Mouse (Mus musculus): ENCODE results near the gene Tdrd9. TPM values are rescaled to one million over a fixed set of nuclear protein-coding genes. Genes with fewer than 3 reads are reported as not detected.

The Tdrd9 gene
- polyA plus RNA-seq, 1 experiment = not detected

DNA sequence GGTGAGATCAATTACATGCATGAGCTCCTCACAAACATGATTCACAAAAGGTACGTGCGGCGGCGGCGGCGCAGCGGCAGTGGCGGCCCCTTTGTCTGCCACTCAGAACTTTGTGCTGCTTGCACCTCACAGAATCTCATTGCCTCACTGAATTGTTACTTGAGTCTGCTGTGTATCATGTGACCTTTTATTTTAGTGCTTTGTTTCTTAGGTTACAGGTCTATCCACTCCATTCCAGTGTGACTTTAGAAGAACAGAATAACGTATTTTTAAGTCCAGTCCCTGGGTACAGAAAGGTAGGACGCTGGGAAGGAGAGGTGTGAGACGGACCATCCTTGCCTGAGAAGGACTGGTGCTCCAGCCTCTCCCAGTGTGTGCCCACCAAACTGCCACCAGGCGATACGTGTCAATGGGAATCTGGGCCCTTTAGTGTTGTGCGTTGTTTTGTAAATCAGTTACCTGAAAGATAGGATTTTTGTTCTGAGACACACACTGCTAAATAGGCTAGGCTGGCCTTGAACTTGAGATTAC lies 42.0 kb downstream of the Tdrd9 start:
- no peak overlapping the region for H3K27ac ChIP-seq (ENCODE audit: insufficient read depth, low read depth, low read length)
- H3K4me1 ChIP-seq (ENCODE audit: control insufficient read depth, insufficient read depth, low read length) = 0 out of 2 replicates have a peak, but pooled peaks cover 2% of the 10 kb centered on the region
- WGBS = 29% methylated on average over 14 of the region's 14 CpGs
- no peak for TF ChIP-seq CTCF (conservative IDR thresholded peaks at IDR 0.05; ENCODE audit: insufficient read depth, insufficient read length, low read depth, low read length)
- TF ChIP-seq POLR2A (IDR thresholded peaks at IDR 0.05; ENCODE audit: low read depth, low read length) = no peak
- no peak overlapping the region for H3K4me3 ChIP-seq (ENCODE audit: insufficient read depth, low read depth, low read length)
- no peak for DNase-seq
- H3K36me3 ChIP-seq (ENCODE audit: control insufficient read depth, insufficient read depth, low read length) = no peaks in the 10 kb centered on the region
- no peaks in the 10 kb centered on the region for H3K27me3 ChIP-seq (replicated peaks; ENCODE audit: control insufficient read depth, insufficient read depth, low read length)

DNA sequence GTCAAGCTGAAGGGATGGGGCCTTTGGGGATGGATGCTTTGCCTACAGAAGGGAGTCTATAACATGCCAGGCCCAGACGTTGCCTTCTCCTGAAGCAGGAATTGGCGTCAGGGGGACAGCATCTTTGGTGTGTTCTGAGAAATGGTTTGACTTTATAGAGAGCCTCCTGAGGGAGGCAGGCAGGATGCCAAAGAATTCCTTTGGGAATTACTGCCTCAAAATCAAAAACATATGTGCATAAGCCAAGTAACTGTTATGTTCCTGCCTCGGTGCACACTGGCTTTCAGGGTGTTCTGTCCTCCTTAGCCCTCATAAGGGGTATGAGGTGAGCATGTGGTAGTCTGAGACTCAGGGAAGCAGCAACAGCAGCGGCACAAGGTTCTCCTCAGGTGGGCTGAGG lies 45.0 kb downstream of the Tdrd9 start:
- no peak for DNase-seq
- no peaks in the 10 kb centered on the region for H3K36me3 ChIP-seq (ENCODE audit: control insufficient read depth, insufficient read depth, low read length)
- TF ChIP-seq CTCF (conservative IDR thresholded peaks at IDR 0.05; ENCODE audit: insufficient read depth, insufficient read length, low read depth, low read length) = no peak
- TF ChIP-seq POLR2A (IDR thresholded peaks at IDR 0.05; ENCODE audit: low read depth, low read length) = no peak
- H3K27me3 ChIP-seq (replicated peaks; ENCODE audit: control insufficient read depth, insufficient read depth, low read length) = no peaks in the 10 kb centered on the region
- H3K4me3 ChIP-seq (ENCODE audit: insufficient read depth, low read depth, low read length) = no peak overlapping the region
- H3K4me1 ChIP-seq (ENCODE audit: control insufficient read depth, insufficient read depth, low read length) = 0 out of 2 replicates have a peak, but pooled peaks cover 2% of the 10 kb centered on the region
- 83% methylated on average over 4 of the region's 4 CpGs for WGBS
- H3K27ac ChIP-seq (ENCODE audit: insufficient read depth, low read depth, low read length) = no peak overlapping the region

DNA sequence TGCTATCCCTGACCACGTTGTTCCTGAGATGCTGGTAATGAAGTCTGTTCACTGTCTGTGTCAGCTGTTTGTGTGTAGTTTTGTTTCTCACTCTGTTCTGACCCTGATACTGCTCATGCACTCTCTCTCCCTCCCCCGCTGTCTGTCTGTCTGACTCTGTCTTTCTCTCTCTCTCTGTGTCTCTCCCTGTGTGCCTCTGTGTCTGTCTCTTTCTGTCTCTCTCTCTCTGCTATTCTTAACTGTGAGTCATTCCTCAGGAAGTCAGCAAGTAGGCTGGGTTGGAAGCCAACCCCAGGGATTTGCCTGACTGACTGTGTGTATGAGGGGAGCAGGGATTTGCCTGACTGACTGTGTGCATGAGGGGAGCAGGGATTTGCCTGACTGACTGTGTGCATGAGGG lies 51.9 kb downstream of the Tdrd9 start:
- no peak overlapping the region for H3K4me3 ChIP-seq (ENCODE audit: insufficient read depth, low read depth, low read length)
- TF ChIP-seq CTCF (conservative IDR thresholded peaks at IDR 0.05; ENCODE audit: insufficient read depth, insufficient read length, low read depth, low read length) (no peak), POLR2A (IDR thresholded peaks at IDR 0.05; ENCODE audit: low read depth, low read length) (no peak)
- no peaks in the 10 kb centered on the region for H3K36me3 ChIP-seq (ENCODE audit: control insufficient read depth, insufficient read depth, low read length)
- H3K27ac ChIP-seq (ENCODE audit: insufficient read depth, low read depth, low read length) = no peak overlapping the region
- no peak for DNase-seq
- 80% methylated on average over 2 of the region's 2 CpGs for whole genome bisulfite sequencing
- no peaks in the 10 kb centered on the region for H3K27me3 ChIP-seq (replicated peaks; ENCODE audit: control insufficient read depth, insufficient read depth, low read length)
- no peaks in the 10 kb centered on the region for H3K4me1 ChIP-seq (ENCODE audit: control insufficient read depth, insufficient read depth, low read length)

DNA sequence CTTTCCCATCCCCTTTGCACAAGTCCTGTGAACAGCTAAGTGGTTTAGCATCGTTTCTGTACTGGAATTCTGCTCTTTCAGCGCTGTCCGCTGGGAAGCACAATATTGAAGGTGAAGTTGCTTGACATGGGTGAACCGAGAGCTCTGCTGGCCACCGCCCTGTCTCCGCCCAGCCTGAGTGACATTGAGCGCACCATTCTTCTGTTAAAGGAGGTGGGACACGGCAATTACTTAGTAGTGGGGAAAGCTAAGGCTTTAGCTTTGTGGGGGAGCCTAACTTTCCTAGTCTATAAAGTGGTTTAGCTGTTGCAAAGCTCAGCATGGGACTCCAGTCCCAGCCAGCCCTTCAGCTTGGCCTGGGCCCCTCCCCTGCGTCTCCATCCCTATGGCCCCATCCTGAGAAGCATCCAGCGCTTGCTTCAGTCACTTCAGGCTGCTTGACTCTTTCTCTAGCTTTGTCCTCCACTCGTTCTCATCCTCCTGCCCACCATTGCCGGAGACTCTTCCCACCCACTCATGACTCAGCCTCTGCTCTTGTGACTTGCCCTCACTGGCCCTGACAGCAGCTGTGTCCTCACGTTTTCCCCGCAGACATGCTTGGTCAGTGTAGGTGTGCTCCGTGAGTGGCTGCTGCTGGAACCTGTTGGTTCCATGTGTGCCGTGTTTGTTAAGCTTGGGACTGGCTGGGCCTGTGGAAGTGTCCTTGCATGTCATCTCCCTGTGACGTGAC lies 53.4 kb downstream of the Tdrd9 start:
- no peak overlapping the region for H3K27ac ChIP-seq (ENCODE audit: insufficient read depth, low read depth, low read length)

DNA sequence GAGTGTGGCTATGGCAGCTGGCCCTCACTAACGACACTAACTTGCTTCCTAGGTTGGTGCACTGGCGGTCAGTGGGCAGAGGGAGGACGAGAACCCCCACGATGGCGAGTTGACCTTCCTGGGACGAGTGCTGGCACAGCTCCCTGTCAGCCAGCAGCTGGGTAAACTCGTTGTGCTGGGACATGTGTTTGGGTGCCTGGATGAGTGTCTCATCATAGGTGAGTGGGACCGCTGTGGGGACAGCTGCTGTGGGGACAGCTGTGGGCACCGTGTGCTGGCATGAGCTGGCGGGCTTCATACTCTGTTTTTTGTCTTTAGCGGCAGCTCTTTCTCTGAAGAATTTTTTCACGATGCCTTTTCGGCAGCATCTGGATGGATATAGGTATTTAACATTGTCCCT lies 54.1 kb downstream of the Tdrd9 start:
- WGBS = 88% methylated on average over 13 of the region's 13 CpGs
- no peaks in the 10 kb centered on the region for H3K4me1 ChIP-seq (ENCODE audit: control insufficient read depth, insufficient read depth, low read length)
- no peaks in the 10 kb centered on the region for H3K36me3 ChIP-seq (ENCODE audit: control insufficient read depth, insufficient read depth, low read length)
- TF ChIP-seq POLR2A (IDR thresholded peaks at IDR 0.05; ENCODE audit: low read depth, low read length) = no peak
- no peak for TF ChIP-seq CTCF (conservative IDR thresholded peaks at IDR 0.05; ENCODE audit: insufficient read depth, insufficient read length, low read depth, low read length)
- H3K4me3 ChIP-seq (ENCODE audit: insufficient read depth, low read depth, low read length) = no peak overlapping the region
- DNase-seq = no peak
- H3K27me3 ChIP-seq (replicated peaks; ENCODE audit: control insufficient read depth, insufficient read depth, low read length) = no peaks in the 10 kb centered on the region
- no peak overlapping the region for H3K27ac ChIP-seq (ENCODE audit: insufficient read depth, low read depth, low read length)

More for the DNA sequence above, 53.4 kb downstream of the Tdrd9 start:
- TF ChIP-seq POLR2A (IDR thresholded peaks at IDR 0.05; ENCODE audit: low read depth, low read length) (no peak), CTCF (conservative IDR thresholded peaks at IDR 0.05; ENCODE audit: insufficient read depth, insufficient read length, low read depth, low read length) (no peak)
- H3K27me3 ChIP-seq (replicated peaks; ENCODE audit: control insufficient read depth, insufficient read depth, low read length) = no peaks in the 10 kb centered on the region
- WGBS = 83% methylated on average over 17 of the region's 17 CpGs
- DNase-seq = no peak
- no peaks in the 10 kb centered on the region for H3K36me3 ChIP-seq (ENCODE audit: control insufficient read depth, insufficient read depth, low read length)
- no peak overlapping the region for H3K4me3 ChIP-seq (ENCODE audit: insufficient read depth, low read depth, low read length)
- H3K4me1 ChIP-seq (ENCODE audit: control insufficient read depth, insufficient read depth, low read length) = no peaks in the 10 kb centered on the region

DNA sequence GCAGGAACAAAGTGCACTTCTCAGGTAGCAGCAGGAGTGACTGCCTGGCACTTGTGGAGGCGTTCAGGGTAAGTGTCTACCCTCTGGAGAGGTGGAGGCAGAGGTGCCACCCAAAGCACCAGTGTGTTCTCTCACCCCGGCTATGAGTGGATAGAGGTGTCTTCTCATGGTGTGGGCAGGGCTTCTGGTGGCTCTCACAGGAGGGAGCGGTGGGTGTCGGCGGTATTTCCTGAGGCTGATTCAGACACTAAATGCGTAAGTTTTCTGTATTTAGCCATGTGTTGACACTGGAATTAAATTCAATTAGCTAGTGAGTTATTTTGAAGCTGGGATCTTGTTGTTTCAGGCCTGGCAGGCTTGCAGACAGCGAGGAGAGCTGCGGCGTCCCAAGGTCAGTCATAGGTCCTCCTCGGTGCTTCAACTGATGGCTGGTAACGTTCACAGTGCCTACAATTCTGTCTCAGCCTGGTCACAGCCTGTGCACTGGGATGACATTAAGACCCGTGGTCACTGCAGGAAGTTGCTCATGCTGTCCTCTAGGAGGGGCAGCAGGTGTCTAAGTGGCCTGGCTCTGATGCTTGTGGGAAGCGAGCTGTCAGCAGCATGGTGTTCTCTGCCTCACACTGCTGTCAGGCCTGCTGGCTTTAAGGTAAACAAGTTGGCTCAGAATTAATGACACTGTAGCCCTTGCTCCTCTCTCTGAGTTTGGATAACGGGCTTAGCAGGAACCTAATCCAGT lies 54.7 kb downstream of the Tdrd9 start:
- 73% methylated on average over 14 of the region's 14 CpGs for WGBS

DNA sequence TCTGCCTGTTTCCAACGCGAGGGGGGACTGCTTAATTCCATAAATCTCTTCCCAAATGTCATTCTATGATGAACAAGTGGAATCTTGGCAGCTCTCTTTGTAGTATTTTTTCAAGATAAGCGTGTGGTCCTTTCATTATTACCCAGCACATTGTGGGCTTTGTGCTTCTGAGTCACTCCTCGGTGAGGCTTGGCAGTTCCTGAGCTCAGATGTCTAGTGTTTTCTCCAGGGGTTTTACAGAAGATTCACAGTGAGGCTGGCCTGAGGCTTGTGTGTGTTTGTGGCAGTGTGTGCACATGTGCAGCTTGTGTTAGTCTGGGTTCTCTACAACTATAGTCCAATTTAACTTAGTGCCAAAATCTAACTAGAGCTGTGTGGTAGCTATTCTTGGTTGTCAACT lies 56.0 kb downstream of the Tdrd9 start:
- no peak overlapping the region for H3K27ac ChIP-seq (ENCODE audit: insufficient read depth, low read depth, low read length)
- 76% methylated on average over 4 of the region's 4 CpGs for WGBS

More for the DNA sequence above, 54.7 kb downstream of the Tdrd9 start:
- H3K27ac ChIP-seq (ENCODE audit: insufficient read depth, low read depth, low read length) = no peak overlapping the region
- no peak for DNase-seq
- H3K4me3 ChIP-seq (ENCODE audit: insufficient read depth, low read depth, low read length) = no peak overlapping the region
- H3K36me3 ChIP-seq (ENCODE audit: control insufficient read depth, insufficient read depth, low read length) = no peaks in the 10 kb centered on the region
- H3K27me3 ChIP-seq (replicated peaks; ENCODE audit: control insufficient read depth, insufficient read depth, low read length) = no peaks in the 10 kb centered on the region
- TF ChIP-seq CTCF (conservative IDR thresholded peaks at IDR 0.05; ENCODE audit: insufficient read depth, insufficient read length, low read depth, low read length) (no peak), POLR2A (IDR thresholded peaks at IDR 0.05; ENCODE audit: low read depth, low read length) (no peak)
- no peaks in the 10 kb centered on the region for H3K4me1 ChIP-seq (ENCODE audit: control insufficient read depth, insufficient read depth, low read length)

More for the DNA sequence above, 56.0 kb downstream of the Tdrd9 start:
- no peak for DNase-seq
- H3K4me3 ChIP-seq (ENCODE audit: insufficient read depth, low read depth, low read length) = no peak overlapping the region
- H3K36me3 ChIP-seq (ENCODE audit: control insufficient read depth, insufficient read depth, low read length) = no peaks in the 10 kb centered on the region
- no peaks in the 10 kb centered on the region for H3K27me3 ChIP-seq (replicated peaks; ENCODE audit: control insufficient read depth, insufficient read depth, low read length)
- TF ChIP-seq POLR2A (IDR thresholded peaks at IDR 0.05; ENCODE audit: low read depth, low read length) = no peak
- TF ChIP-seq CTCF (conservative IDR thresholded peaks at IDR 0.05; ENCODE audit: insufficient read depth, insufficient read length, low read depth, low read length) = no peak
- no peaks in the 10 kb centered on the region for H3K4me1 ChIP-seq (ENCODE audit: control insufficient read depth, insufficient read depth, low read length)

Measured in kidney, adult 2 months (tissue).